Mouse (Mus musculus): ENCODE results near the gene Fam222b. TPM values are rescaled to one million over a fixed set of nuclear protein-coding genes. Genes with fewer than 3 reads are reported as not detected.
"Not testable (repeated sequence)": the region's sequence is repeated elsewhere in the genome, so short reads cannot be mapped to it uniquely, and the experiment has no call there.

Gene Fam222b
- 5.3 and 12.3 TPM in 2 replicates for polyA plus RNA-seq (2011; ENCODE audit: insufficient read depth, insufficient read length, low replicate concordance, missing spikeins)

- H3K27ac ChIP-seq (ENCODE audit: control insufficient read depth, insufficient read depth, low read depth, low read length, poor library complexity): peak within 1 kb of the TSS; percentile 73
- H3K4me3 ChIP-seq (replicated peaks; ENCODE audit: control insufficient read depth, low read depth, low read length): peak within 1 kb of the TSS; percentile 89
- TF ChIP-seq CTCF (IDR thresholded peaks at IDR 0.05; ENCODE audit: control insufficient read depth, insufficient read depth, low read length) (no peak), POLR2A (IDR thresholded peaks at IDR 0.05; ENCODE audit: borderline replicate concordance, control insufficient read depth, low read depth, low read length) (peak; percentile 57; the same call in 1 of the 2 replicates)
- no peaks in the 10 kb centered on the region; the same call in 1 of the 2 replicates for H3K4me1 ChIP-seq (ENCODE audit: control insufficient read depth, insufficient read depth, low read length)
- WGBS: 1% methylated on average over 38 of the region's 38 CpGs
Observed at GRCm38 (mm10) chr11:78094504-78095143, at the start of gene Fam222b. Gene Fam222b (plus strand): TSS chr11:78094660.

- 47% methylated on average over 5 of the region's 5 CpGs for WGBS
- Histone ChIP-seq H3K27ac (ENCODE audit: control insufficient read depth, insufficient read depth, low read depth, low read length, poor library complexity) (no peak overlapping the region), H3K4me1 (ENCODE audit: control insufficient read depth, insufficient read depth, low read length) (no peaks in the 10 kb centered on the region), H3K4me3 (replicated peaks; ENCODE audit: control insufficient read depth, low read depth, low read length) (no peak overlapping the region)
- TF ChIP-seq POLR2A (IDR thresholded peaks at IDR 0.05; ENCODE audit: borderline replicate concordance, control insufficient read depth, low read depth, low read length) (no peak), CTCF (IDR thresholded peaks at IDR 0.05; ENCODE audit: control insufficient read depth, insufficient read depth, low read length) (no peak)
Observed at GRCm38 (mm10) chr11:78044758-78045251, 49.7 kb upstream of the Fam222b start.

GRCm38 (mm10) chr11:78048637-78049036 is 45.8 kb upstream of the Fam222b start:
- not testable (repeated sequence) for H3K4me1 ChIP-seq (ENCODE audit: control insufficient read depth, insufficient read depth, low read length); H3K4me3 ChIP-seq (replicated peaks; ENCODE audit: control insufficient read depth, low read depth, low read length); H3K27ac ChIP-seq (ENCODE audit: control insufficient read depth, insufficient read depth, low read depth, low read length, poor library complexity)
- 80% methylated on average over 4 of the region's 4 CpGs for WGBS

- Histone ChIP-seq H3K4me3 (replicated peaks; ENCODE audit: control insufficient read depth, low read depth, low read length) (no peak overlapping the region), H3K27ac (ENCODE audit: control insufficient read depth, insufficient read depth, low read depth, low read length, poor library complexity) (no peak overlapping the region), H3K4me1 (ENCODE audit: control insufficient read depth, insufficient read depth, low read length) (no peaks in the 10 kb centered on the region)
- TF ChIP-seq POLR2A (IDR thresholded peaks at IDR 0.05; ENCODE audit: borderline replicate concordance, control insufficient read depth, low read depth, low read length) (no peak), CTCF (IDR thresholded peaks at IDR 0.05; ENCODE audit: control insufficient read depth, insufficient read depth, low read length) (no peak)
- WGBS: 75% methylated on average over 8 of the region's 8 CpGs
Observed at GRCm38 (mm10) chr11:78053078-78053477, 41.4 kb upstream of the Fam222b start.

DNA sequence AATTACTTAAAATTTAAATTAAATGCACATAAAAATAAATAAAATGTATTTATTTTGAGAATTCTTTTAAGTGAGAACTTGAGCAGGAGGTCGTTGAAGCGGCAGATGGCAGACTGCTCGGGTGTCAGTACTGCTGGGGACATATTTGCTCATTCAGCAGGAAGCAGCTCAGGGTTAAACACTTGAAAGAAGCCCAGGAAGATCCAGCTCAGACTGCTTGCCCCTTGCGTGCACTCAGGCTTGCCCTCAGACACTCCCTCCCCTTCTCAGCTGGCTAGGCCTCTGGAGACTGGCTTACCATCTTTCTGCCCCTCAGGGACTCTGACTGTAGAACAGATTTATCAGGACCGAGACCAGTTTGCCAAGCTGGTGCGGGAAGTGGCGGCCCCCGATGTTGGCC is 37.5 kb upstream of the Fam222b start:
- Histone ChIP-seq H3K27ac (ENCODE audit: control insufficient read depth, insufficient read depth, low read depth, low read length, poor library complexity) (no peak overlapping the region), H3K4me3 (replicated peaks; ENCODE audit: control insufficient read depth, low read depth, low read length) (no peak overlapping the region), H3K4me1 (ENCODE audit: control insufficient read depth, insufficient read depth, low read length) (peaks cover 3% of the 10 kb centered on the region)
- 79% methylated on average over 8 of the region's 8 CpGs for WGBS
- TF ChIP-seq CTCF (IDR thresholded peaks at IDR 0.05; ENCODE audit: control insufficient read depth, insufficient read depth, low read length): no peak
- TF ChIP-seq POLR2A (IDR thresholded peaks at IDR 0.05; ENCODE audit: borderline replicate concordance, control insufficient read depth, low read depth, low read length): no peak

- H3K4me3 ChIP-seq (replicated peaks; ENCODE audit: control insufficient read depth, low read depth, low read length): no peak overlapping the region
- H3K4me1 ChIP-seq (ENCODE audit: control insufficient read depth, insufficient read depth, low read length): peaks cover 4% of the 10 kb centered on the region
- no peak overlapping the region for H3K27ac ChIP-seq (ENCODE audit: control insufficient read depth, insufficient read depth, low read depth, low read length, poor library complexity)
- TF ChIP-seq CTCF (IDR thresholded peaks at IDR 0.05; ENCODE audit: control insufficient read depth, insufficient read depth, low read length) (peak; percentile 98), POLR2A (IDR thresholded peaks at IDR 0.05; ENCODE audit: borderline replicate concordance, control insufficient read depth, low read depth, low read length) (no peak)
- WGBS: 38% methylated on average over 9 of the region's 9 CpGs
Observed at GRCm38 (mm10) chr11:78059833-78060757, 34.4 kb upstream of the Fam222b start.

DNA sequence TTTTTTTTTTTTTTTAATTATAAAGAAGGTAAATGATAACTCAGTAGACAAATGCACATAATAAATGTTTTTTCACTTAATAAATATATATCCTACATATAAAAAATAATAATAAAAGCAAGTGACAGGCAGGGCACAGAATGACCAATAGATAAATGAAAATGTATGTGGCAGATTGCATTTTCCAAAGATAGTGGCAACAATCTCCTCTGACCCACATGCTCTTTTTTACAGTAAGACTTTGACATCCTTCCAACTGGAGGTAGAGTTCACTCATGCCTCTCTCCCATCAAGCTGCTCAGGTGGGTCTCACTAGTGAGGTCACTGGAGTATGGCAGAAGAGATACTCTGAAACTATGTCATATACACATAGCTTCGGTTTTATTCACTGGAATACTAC is 31.9 kb upstream of the Fam222b start:
- Histone ChIP-seq H3K27ac (ENCODE audit: control insufficient read depth, insufficient read depth, low read depth, low read length, poor library complexity) (no peak overlapping the region), H3K4me3 (replicated peaks; ENCODE audit: control insufficient read depth, low read depth, low read length) (no peak overlapping the region), H3K4me1 (ENCODE audit: control insufficient read depth, insufficient read depth, low read length) (peaks cover 6% of the 10 kb centered on the region)
- no peak for TF ChIP-seq POLR2A (IDR thresholded peaks at IDR 0.05; ENCODE audit: borderline replicate concordance, control insufficient read depth, low read depth, low read length)
- TF ChIP-seq CTCF (IDR thresholded peaks at IDR 0.05; ENCODE audit: control insufficient read depth, insufficient read depth, low read length): no peak
- 53% methylated on average over 1 of the region's 1 CpGs for WGBS

DNA sequence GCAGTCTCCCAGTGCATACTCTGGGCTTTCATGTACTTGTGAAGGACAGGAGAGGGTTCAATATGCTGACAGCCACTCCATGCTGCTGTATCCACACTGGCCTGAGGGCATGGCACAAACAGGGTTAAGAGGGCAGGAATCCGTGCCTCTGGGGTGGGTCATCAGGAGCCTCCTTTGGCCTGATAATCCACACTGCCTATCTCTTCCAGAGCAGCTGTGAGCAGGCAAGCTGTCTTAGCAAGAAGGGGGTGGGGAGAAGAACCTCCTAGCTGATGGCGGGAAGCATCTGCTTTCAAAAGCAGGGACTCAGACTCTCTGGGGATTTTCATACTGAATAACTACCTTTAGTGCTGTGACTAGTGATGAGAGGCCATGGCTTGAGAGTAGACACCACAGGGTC is 28.6 kb upstream of the Fam222b start:
- 49% methylated on average over 2 of the region's 2 CpGs for WGBS
- TF ChIP-seq CTCF (IDR thresholded peaks at IDR 0.05; ENCODE audit: control insufficient read depth, insufficient read depth, low read length) (no peak), POLR2A (IDR thresholded peaks at IDR 0.05; ENCODE audit: borderline replicate concordance, control insufficient read depth, low read depth, low read length) (no peak; the same call in 1 of the 2 replicates)
- no peak overlapping the region for H3K4me3 ChIP-seq (replicated peaks; ENCODE audit: control insufficient read depth, low read depth, low read length)
- peak overlapping the region; percentile 75 for H3K27ac ChIP-seq (ENCODE audit: control insufficient read depth, insufficient read depth, low read depth, low read length, poor library complexity)
- peaks cover 5% of the 10 kb centered on the region for H3K4me1 ChIP-seq (ENCODE audit: control insufficient read depth, insufficient read depth, low read length)
